Mouse (Mus musculus): ENCODE measurements around the gene Foxc2. TPM values are rescaled to one million over a fixed set of nuclear protein-coding genes. Genes with fewer than 3 reads are reported as not detected.

Foxc2 gene
- polyA plus RNA-seq, 1 experiment from 2014 or later = 6.5 TPM

Small RNAs within 50 kb of the gene (microRNA-seq; reads per million reads assigned to microRNA genes)
- not detected for gene Gm27530

Other genes with a start within 250 kb of the Foxc2 start
- 1.2 and 2.1 TPM in 2 replicates for gene Foxf1, start 31.8 kb upstream of the Foxc2 start, polyA plus RNA-seq (2015; fragmentation: Nextera tagmentation; extraction: Ambion mirVana)
- 50.6 and 53.8 TPM in 2 replicates for gene Mthfsd, start 7.8 kb upstream of the Foxc2 start, polyA plus RNA-seq (2015; fragmentation: Nextera tagmentation; extraction: Ambion mirVana)
- gene Foxl1, start 11.8 kb downstream of the Foxc2 start, polyA plus RNA-seq (2015; fragmentation: Nextera tagmentation; extraction: Ambion mirVana) = 0.70 and 0.84 TPM in 2 replicates

Measured in neural tube, embryonic 13.5 days (tissue).